Mouse (Mus musculus) right cerebral cortex, postnatal 36 days (tissue): ENCODE results near the gene N4bp2l1.

Source experiments
- DNase-seq, 2 experiments: peaks; one replicate each; pipeline ENCODE4 v3.0.0; 2022; ENCODE audit warnings: low spot score in 2 of 2, mixed read lengths in 1 of 2

The N4bp2l1 gene

GRCm38 (mm10) chr5:150598202-150599119 is 1.5 kb upstream of the N4bp2l1 start:
- DNase-seq = no peak

- no peak for DNase-seq
These were observed 1.5 kb downstream of the N4bp2l1 start for GRCm38 (mm10) chr5:150595366-150596016.

- DNase-seq = no peak
These were observed 2.2 kb downstream of the N4bp2l1 start for GRCm38 (mm10) chr5:150594649-150595339.

GRCm38 (mm10) chr5:150593756-150594648 is 3.0 kb downstream of the N4bp2l1 start:
- peak; percentile 44 to 51 for DNase-seq

- peak; percentile 44 to 46 for DNase-seq
These were observed 3.9 kb downstream of the N4bp2l1 start for GRCm38 (mm10) chr5:150592904-150593755.

GRCm38 (mm10) chr5:150592186-150592903 is 4.6 kb downstream of the N4bp2l1 start:
- no peak for DNase-seq

GRCm38 (mm10) chr5:150589945-150590344 is 7.0 kb downstream of the N4bp2l1 start:
- no peak for DNase-seq

- no peak for DNase-seq
These were observed 12.7 kb downstream of the N4bp2l1 start for GRCm38 (mm10) chr5:150584337-150584729.

- no peak for DNase-seq
These were observed 13.2 kb downstream of the N4bp2l1 start for GRCm38 (mm10) chr5:150583622-150584336.

- no peak for DNase-seq
These were observed 13.8 kb downstream of the N4bp2l1 start for GRCm38 (mm10) chr5:150583181-150583580.

GRCm38 (mm10) chr5:150581180-150581579 is 15.8 kb downstream of the N4bp2l1 start:
- DNase-seq = no peak

- DNase-seq = no peak
These were observed 18.3 kb downstream of the N4bp2l1 start for GRCm38 (mm10) chr5:150578613-150579171.

GRCm38 (mm10) chr5:150576832-150577231 is 20.2 kb downstream of the N4bp2l1 start:
- no peak for DNase-seq

GRCm38 (mm10) chr5:150574885-150575284 is 22.1 kb downstream of the N4bp2l1 start:
- DNase-seq = no peak

GRCm38 (mm10) chr5:150574403-150574802 is 22.6 kb downstream of the N4bp2l1 start:
- no peak for DNase-seq

- DNase-seq = no peak
These were observed 26.3 kb downstream of the N4bp2l1 start for GRCm38 (mm10) chr5:150570496-150571219.

- DNase-seq = no peak
These were observed 30.0 kb downstream of the N4bp2l1 start for GRCm38 (mm10) chr5:150566971-150567370.

- DNase-seq = peak; percentile 38 to 59
These were observed 30.8 kb downstream of the N4bp2l1 start for GRCm38 (mm10) chr5:150566226-150566625.
